ENCODE assay signal across 33 mouse cellular contexts in the genomic region with DNA sequence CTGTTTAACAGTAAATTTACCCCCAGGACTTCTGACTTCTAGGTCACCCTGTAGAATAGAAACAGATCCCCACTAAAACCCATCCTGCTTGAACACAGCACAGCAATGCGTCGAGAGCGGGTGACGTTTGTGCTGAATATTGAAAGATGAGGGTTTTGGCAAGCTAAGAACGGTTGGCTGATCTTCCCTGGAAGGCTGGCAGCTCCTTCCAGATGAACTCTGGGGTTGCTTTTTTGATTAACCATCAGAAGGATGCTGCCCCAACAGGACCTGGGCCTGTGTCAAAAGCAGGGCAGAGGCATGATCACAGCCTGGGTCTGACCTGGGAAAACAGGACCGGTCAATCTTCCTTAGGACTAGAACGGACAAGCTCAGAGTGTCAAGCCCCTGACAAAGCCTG. TPM values are rescaled to one million over a fixed set of nuclear protein-coding genes. Genes with fewer than 3 reads are reported as not detected.
"Had no signal": no experiment of that assay in that cellular context is flagged by ENCODE, and none has a peak within 500 bp of the region (broad histone marks: within the 10 kb centered on the region; RNA-seq: fewer than 3 reads in every experiment).

No protein-coding gene starts in this region.

- H3K9ac ChIP-seq: heart, embryonic 13.5 days; heart, embryonic 15.5 days; hindbrain, embryonic 13.5 days; hindbrain, embryonic 15.5 days; kidney, embryonic 15.5 days; limb, embryonic 12.5 days; liver, embryonic 13.5 days had no signal

- H3K9me3 ChIP-seq: heart, embryonic 13.5 days; heart, embryonic 15.5 days; hindbrain, embryonic 13.5 days; hindbrain, embryonic 15.5 days; kidney, embryonic 15.5 days; limb, embryonic 12.5 days; liver, embryonic 13.5 days had no signal

- H3K27ac ChIP-seq: heart, adult 2 months; heart, embryonic 13.5 days; heart, embryonic 15.5 days; hindbrain, embryonic 13.5 days; hindbrain, embryonic 15.5 days; hindbrain, postnatal 0 days; kidney, embryonic 15.5 days; kidney, postnatal 0 days; limb, embryonic 12.5 days; liver, embryonic 13.5 days had no signal

- H3K4me3 ChIP-seq: heart, adult 2 months; heart, embryonic 13.5 days; heart, embryonic 15.5 days; hindbrain, embryonic 13.5 days; hindbrain, embryonic 15.5 days; kidney, embryonic 15.5 days; limb, embryonic 12.5 days; liver, embryonic 13.5 days had no signal

- ATAC-seq: hindbrain, postnatal 0 days; intestine, embryonic 16.5 days had no signal

- H3K4me2 ChIP-seq: heart, embryonic 11.5 days; heart, embryonic 13.5 days; heart, embryonic 15.5 days; hindbrain, embryonic 13.5 days; hindbrain, embryonic 15.5 days; kidney, embryonic 15.5 days; limb, embryonic 12.5 days; liver, embryonic 11.5 days; liver, embryonic 13.5 days had no signal

- DNase-seq: gastrocnemius, postnatal 14 days; gastrocnemius, postnatal 36 days; heart, adult 11 months; heart, adult 2 months; heart, postnatal 14 days; heart, postnatal 36 days; kidney, adult 11 months; kidney, adult 2 months; kidney, adult 9 months; kidney, postnatal 14 days; kidney, postnatal 36 days; layer of hippocampus, adult 9-11 months; layer of hippocampus, postnatal 36 days; left cerebral cortex, postnatal 4 days; liver; liver, embryonic 13.5 days had no signal

- H3K36me3 ChIP-seq: heart, embryonic 13.5 days; heart, embryonic 15.5 days; hindbrain, embryonic 13.5 days; hindbrain, embryonic 15.5 days; kidney, embryonic 15.5 days; limb, embryonic 12.5 days; liver, embryonic 13.5 days had no signal

RNA-seq across cellular contexts. Expression of a gene that starts 53.7 kb away (rescaled TPM):
- total RNA-seq: hindbrain, postnatal 0 days; layer of hippocampus, adult 18-20 months; layer of hippocampus, postnatal 14 days; layer of hippocampus, postnatal 36 days; left cerebral cortex, adult 18-20 months; left cerebral cortex, adult 8-10 months; left cerebral cortex, postnatal 10 days; left cerebral cortex, postnatal 25 days had no signal
